In genomic region chr14:23429043-23429442, GRCm38 (mm10) we compare ENCODE assay signal across 8 mouse cellular contexts.
DNase-seq lines count a peak whose midpoint lies in the region; ATAC-seq and TF ChIP-seq lines count a peak whose summit lies in the region.

No protein-coding gene starts in this region.

- no peaks in the 10 kb centered on the region for H3K27me3 ChIP-seq in forebrain, embryonic 14.5 days (replicated peaks; ENCODE audit: control insufficient read depth, insufficient read depth, low read length)
- H3K27me3 ChIP-seq in forebrain, embryonic 13.5 days, result no peaks in the 10 kb centered on the region

- no peak overlapping the region for H3K27ac ChIP-seq in forebrain, embryonic 14.5 days (ENCODE audit: low read depth, low read length)
- H3K27ac ChIP-seq in forebrain, embryonic 13.5 days, result no peak overlapping the region
- H3K27ac ChIP-seq in cortical plate, adult 2 months (ENCODE audit: insufficient read depth, low read length), result no peak overlapping the region

- no peak for ATAC-seq in forebrain, embryonic 14.5 days
- ATAC-seq in forebrain, embryonic 13.5 days, result no peak

- H3K9me3 ChIP-seq in forebrain, embryonic 14.5 days (replicated peaks; ENCODE audit: control insufficient read depth, low read length), result no peaks in the 10 kb centered on the region
- H3K9me3 ChIP-seq in forebrain, embryonic 13.5 days (replicated peaks), result no peaks in the 10 kb centered on the region

- peak; percentile 65 for DNase-seq in forebrain, embryonic 14.5 days (ENCODE audit: low spot score)
- peak; percentile 39 for DNase-seq in 416B (ENCODE audit: low read depth)
- peak; percentile 22 for DNase-seq in kidney, postnatal 14 days
- DNase-seq in retina, postnatal 1 day, result peak; percentile 69
- no peak for DNase-seq in gastrocnemius, postnatal 4 days (ENCODE audit: low spot score in 2 of 2)
- DNase-seq in thymus, postnatal 36 days, result no peak

- 31% methylated on average over 4 of the region's 4 CpGs for WGBS in forebrain, embryonic 14.5 days
- 34% methylated on average over 4 of the region's 4 CpGs for WGBS in forebrain, embryonic 13.5 days

- peak; percentile 82 for TF ChIP-seq CTCF in cortical plate, adult 2 months (IDR thresholded peaks at IDR 0.05; ENCODE audit: extremely low read depth, insufficient read depth, low read length)

- no peak overlapping the region for H3K4me3 ChIP-seq in forebrain, embryonic 14.5 days (ENCODE audit: low read depth, low read length)
- H3K4me3 ChIP-seq in forebrain, embryonic 13.5 days, result no peak overlapping the region
- H3K4me3 ChIP-seq in cortical plate, adult 2 months (ENCODE audit: insufficient read depth, low read length), result no peak overlapping the region

- H3K9ac ChIP-seq in forebrain, embryonic 14.5 days (ENCODE audit: low read length), result no peak overlapping the region
- no peak overlapping the region for H3K9ac ChIP-seq in forebrain, embryonic 13.5 days

- no peaks in the 10 kb centered on the region for H3K4me1 ChIP-seq in forebrain, embryonic 14.5 days (ENCODE audit: control insufficient read depth, insufficient read depth, low read length)
- H3K4me1 ChIP-seq in forebrain, embryonic 13.5 days, result no peaks in the 10 kb centered on the region
- peaks cover 8% of the 10 kb centered on the region for H3K4me1 ChIP-seq in cortical plate, adult 2 months (ENCODE audit: control insufficient read depth, insufficient read depth, low read length)

- no peaks in the 10 kb centered on the region for H3K36me3 ChIP-seq in forebrain, embryonic 14.5 days (ENCODE audit: control insufficient read depth, insufficient read depth, low read length)
- H3K36me3 ChIP-seq in forebrain, embryonic 13.5 days (ENCODE audit: poor library complexity, severe bottlenecking), result no peaks in the 10 kb centered on the region

- no peak overlapping the region for H3K4me2 ChIP-seq in forebrain, embryonic 14.5 days (ENCODE audit: low read length)
- H3K4me2 ChIP-seq in forebrain, embryonic 13.5 days, result no peak overlapping the region

- TF ChIP-seq POLR2A in cortical plate, adult 2 months (IDR thresholded peaks at IDR 0.05; ENCODE audit: extremely low read depth, insufficient read depth, low read length), result no peak

Comparison
In these comparisons a context has a peak if more than half of its experiments do, and no peak if none do; other contexts are left out.
1. DNase-seq: peak in forebrain, embryonic 14.5 days (single experiment), 416B (single experiment), kidney, postnatal 14 days (single experiment) and retina, postnatal 1 day (single experiment); none in gastrocnemius, postnatal 4 days (0 of 2) and thymus, postnatal 36 days (0 of 2).